11 mouse cellular contexts compared by ENCODE assay signal in genomic region chr7:73186501-73186900, GRCm38 (mm10).
DNase-seq lines count a peak whose midpoint lies in the region; ATAC-seq lines count a peak whose summit lies in the region.
"Had no signal": no experiment of that assay in that cellular context is flagged by ENCODE, and none has a peak within 500 bp of the region (broad histone marks: within the 10 kb centered on the region; RNA-seq: fewer than 3 reads in every experiment).

No protein-coding gene starts in this region.

- H3K9me3 ChIP-seq in hindbrain, embryonic 12.5 days (replicated peaks), result no peaks in the 10 kb centered on the region
- H3K9me3 ChIP-seq in midbrain, embryonic 10.5 days (replicated peaks), result peaks cover 10% of the 10 kb centered on the region
- no peaks in the 10 kb centered on the region for H3K9me3 ChIP-seq in kidney, embryonic 15.5 days (replicated peaks)
- H3K9me3 ChIP-seq: embryonic facial prominence, embryonic 12.5 days; heart, embryonic 15.5 days had no signal

- 60% methylated on average over 3 of the region's 3 CpGs for whole genome bisulfite sequencing in hindbrain, embryonic 12.5 days
- WGBS in midbrain, embryonic 10.5 days, result 73% methylated on average over 3 of the region's 3 CpGs
- 97% methylated on average over 3 of the region's 3 CpGs for WGBS in kidney, embryonic 15.5 days

- H3K9ac ChIP-seq in hindbrain, embryonic 12.5 days, result no peak overlapping the region
- H3K9ac ChIP-seq in kidney, embryonic 15.5 days, result no peak overlapping the region
- H3K9ac ChIP-seq: embryonic facial prominence, embryonic 12.5 days; heart, embryonic 15.5 days; limb, embryonic 12.5 days had no signal

- H3K4me2 ChIP-seq in hindbrain, embryonic 12.5 days (replicated peaks), result no peak overlapping the region
- no peak overlapping the region for H3K4me2 ChIP-seq in kidney, embryonic 15.5 days
- H3K4me2 ChIP-seq: embryonic facial prominence, embryonic 12.5 days; heart, embryonic 15.5 days; limb, embryonic 12.5 days had no signal

- peak; percentile 45 for DNase-seq in adipocyte (ENCODE audit: low spot score)
- peak; percentile 79 for DNase-seq in brain, adult 2 months (ENCODE audit: low read depth, low spot score)
- DNase-seq in midbrain, embryonic 10.5 days (ENCODE audit: low spot score), result no peak
- DNase-seq in thymus, postnatal 0 days (ENCODE audit: low spot score), result no peak
- DNase-seq in spleen, postnatal 36 days (ENCODE audit: low spot score in 2 of 2), result no peak

- no peak overlapping the region for H3K4me3 ChIP-seq in hindbrain, embryonic 12.5 days
- peak overlapping the region; percentile 43 for H3K4me3 ChIP-seq in midbrain, embryonic 10.5 days
- H3K4me3 ChIP-seq in kidney, embryonic 15.5 days (replicated peaks), result no peak overlapping the region
- H3K4me3 ChIP-seq: embryonic facial prominence, embryonic 12.5 days; heart, embryonic 15.5 days; limb, embryonic 12.5 days; megakaryocyte, embryonic 14.5 days had no signal

- H3K4me1 ChIP-seq in hindbrain, embryonic 12.5 days, result peaks cover 29% of the 10 kb centered on the region
- peaks cover 86% of the 10 kb centered on the region for H3K4me1 ChIP-seq in midbrain, embryonic 10.5 days
- H3K4me1 ChIP-seq in kidney, embryonic 15.5 days, result no peaks in the 10 kb centered on the region
- H3K4me1 ChIP-seq: embryonic facial prominence, embryonic 12.5 days; heart, embryonic 15.5 days; limb, embryonic 12.5 days; megakaryocyte, embryonic 14.5 days had no signal

- ATAC-seq in hindbrain, embryonic 12.5 days (ENCODE audit: low FRiP score), result no peak
- ATAC-seq in kidney, embryonic 15.5 days (replicated peaks; ENCODE audit: low FRiP score), result no peak

- H3K27ac ChIP-seq in hindbrain, embryonic 12.5 days, result peak overlapping the region; percentile 86
- H3K27ac ChIP-seq in midbrain, embryonic 10.5 days (replicated peaks), result peak overlapping the region; percentile 94
- H3K27ac ChIP-seq in kidney, embryonic 15.5 days, result no peak overlapping the region
- H3K27ac ChIP-seq: embryonic facial prominence, embryonic 12.5 days; heart, embryonic 15.5 days; limb, embryonic 12.5 days had no signal

- H3K27me3 ChIP-seq in hindbrain, embryonic 12.5 days, result no peaks in the 10 kb centered on the region
- H3K27me3 ChIP-seq in midbrain, embryonic 10.5 days (ENCODE audit: low read depth, poor library complexity, severe bottlenecking), result no peaks in the 10 kb centered on the region
- no peaks in the 10 kb centered on the region for H3K27me3 ChIP-seq in kidney, embryonic 15.5 days
- H3K27me3 ChIP-seq: embryonic facial prominence, embryonic 12.5 days; limb, embryonic 12.5 days; megakaryocyte, embryonic 14.5 days had no signal

- H3K36me3 ChIP-seq in hindbrain, embryonic 12.5 days, result no peaks in the 10 kb centered on the region
- peaks cover 12% of the 10 kb centered on the region; the same call in 1 of the 2 replicates for H3K36me3 ChIP-seq in midbrain, embryonic 10.5 days
- no peaks in the 10 kb centered on the region for H3K36me3 ChIP-seq in kidney, embryonic 15.5 days
- H3K36me3 ChIP-seq: embryonic facial prominence, embryonic 12.5 days; heart, embryonic 15.5 days; limb, embryonic 12.5 days had no signal

Comparison
In these comparisons a context has a peak if more than half of its experiments do, and no peak if none do; other contexts are left out.
1. DNase-seq: peak in adipocyte (single experiment) and brain, adult 2 months (single experiment); none in midbrain, embryonic 10.5 days (single experiment), thymus, postnatal 0 days (single experiment) and spleen, postnatal 36 days (0 of 2).